Mouse (Mus musculus) granulocyte monocyte progenitor cell, adult 5-6 weeks (primary cell): ENCODE data around the gene Fcer1g. TPM values are rescaled to one million over a fixed set of nuclear protein-coding genes. Genes with fewer than 3 reads are reported as not detected.
"Not testable (repeated sequence)": the region's sequence is repeated elsewhere in the genome, so short reads cannot be mapped to it uniquely, and the experiment has no call there.

ENCODE experiments used
- ATAC-seq: replicated peaks from 2 replicates; pipeline ENCODE4 v1.8.0; 2016; ENCODE audit warnings: mild to moderate bottlenecking, moderate TSS enrichment, inconsistent platforms; ENCODE audit not compliant: poor library complexity, severe bottlenecking
- total RNA-seq, 2 experiments: library from RNA; stranded (forward) in 1 of 2; stranded (reverse) in 1 of 2; fragments of 200-712, 200-1000 nt in 1 of 2; fragments of >200 nt in 1 of 2; fragmentation: Nextera tagmentation in 1 of 2; gene quantifications; 2 replicates each; pipeline ENCODE4 v1.2.3; 2014 to 2017

The Fcer1g gene
- total RNA-seq, 2 experiments from 2014 or later = 143 to 359 TPM

- ATAC-seq = peak; percentile 94
Measured at GRCm38 (mm10) chr1:171246709-171247452, 12.7 kb upstream of the Fcer1g start.

- no peak for ATAC-seq
Measured at GRCm38 (mm10) chr1:171245353-171245752, 11.2 kb upstream of the Fcer1g start.

GRCm38 (mm10) chr1:171241952-171242351 lies 7.8 kb upstream of the Fcer1g start:
- ATAC-seq = not testable (repeated sequence)

GRCm38 (mm10) chr1:171240911-171241310 lies 6.7 kb upstream of the Fcer1g start:
- no peak for ATAC-seq

GRCm38 (mm10) chr1:171239992-171240744 lies 6.0 kb upstream of the Fcer1g start:
- no peak for ATAC-seq

- peak; percentile 65 for ATAC-seq
Measured at GRCm38 (mm10) chr1:171238463-171238862, 4.3 kb upstream of the Fcer1g start.

GRCm38 (mm10) chr1:171237438-171237837 lies 3.3 kb upstream of the Fcer1g start:
- no peak for ATAC-seq

GRCm38 (mm10) chr1:171235791-171236190 lies 1.6 kb upstream of the Fcer1g start:
- no peak for ATAC-seq

- peak; percentile 24 for ATAC-seq
Measured at GRCm38 (mm10) chr1:171234538-171234937, 373 bp upstream of the Fcer1g start.

- ATAC-seq = peak; percentile 45
Measured at GRCm38 (mm10) chr1:171232800-171233730, 1.1 kb downstream of the Fcer1g start.

GRCm38 (mm10) chr1:171232348-171232747 lies 1.8 kb downstream of the Fcer1g start:
- ATAC-seq = no peak

GRCm38 (mm10) chr1:171231844-171232243 lies 2.3 kb downstream of the Fcer1g start:
- peak; percentile 61 for ATAC-seq

- no peak for ATAC-seq
Measured at GRCm38 (mm10) chr1:171230215-171230614, 4.0 kb downstream of the Fcer1g start.

GRCm38 (mm10) chr1:171229750-171230149 lies 4.4 kb downstream of the Fcer1g start:
- ATAC-seq = no peak

GRCm38 (mm10) chr1:171227879-171228278 lies 6.3 kb downstream of the Fcer1g start:
- no peak for ATAC-seq

GRCm38 (mm10) chr1:171226780-171227179 lies 7.4 kb downstream of the Fcer1g start:
- ATAC-seq = no peak

GRCm38 (mm10) chr1:171224857-171225256 lies 9.3 kb downstream of the Fcer1g start, which contains the start of gene Apoa2:
Apoa2 (plus strand) TSS chr1:171225054.
- no peak for ATAC-seq

- no peak for ATAC-seq
Measured at GRCm38 (mm10) chr1:171223796-171224195, 10.4 kb downstream of the Fcer1g start.

GRCm38 (mm10) chr1:171223168-171223567 lies 11.0 kb downstream of the Fcer1g start:
- no peak for ATAC-seq
